Mouse (Mus musculus) MEL (cell line): ENCODE data around the gene Erc2. TPM values are rescaled to one million over a fixed set of nuclear protein-coding genes. Genes with fewer than 3 reads are reported as not detected.

ENCODE experiments used
- DNase-seq: peaks from one replicate; pipeline ENCODE4 v3.0.0; 2011; ENCODE audit warnings: low read depth, low spot score
- H3K27ac ChIP-seq: 2 replicates; pipeline ENCODE4 v1.5.1; 2012; ENCODE audit warnings: low read depth, mild to moderate bottlenecking, control low read depth, low read length, moderate library complexity; ENCODE audit not compliant: control insufficient read depth
- H3K27me3 ChIP-seq, 2 experiments: fragments of 150-350 bp in 1 of 2; sonication (generic) in 1 of 2; 2 replicates each; pipeline ENCODE4 v1.6.1; 2012; ENCODE audit warnings: low read length in 2 of 2, mild to moderate bottlenecking in 2 of 2, improper control_type of control experiment in 1 of 2, moderate library complexity in 1 of 2; ENCODE audit not compliant: insufficient read depth in 2 of 2, control insufficient read depth in 1 of 2
- H3K36me3 ChIP-seq, 2 experiments: 2 replicates each; pipeline ENCODE4 v1.6.1; 2012 to 2014; ENCODE audit warnings: low read length in 2 of 2, improper control_type of control experiment in 1 of 2, inconsistent platforms in 1 of 2, mild to moderate bottlenecking in 1 of 2; ENCODE audit not compliant: insufficient read depth in 2 of 2, control insufficient read depth in 1 of 2
- H3K4me1 ChIP-seq, 2 experiments: fragments of 150-350 bp in 1 of 2; sonication (generic) in 1 of 2; 2 replicates each; pipeline ENCODE4 v1.6.1; 2012; ENCODE audit warnings: low read length in 2 of 2, improper control_type of control experiment in 1 of 2, mild to moderate bottlenecking in 1 of 2; ENCODE audit not compliant: insufficient read depth in 2 of 2, control insufficient read depth in 1 of 2
- H3K4me3 ChIP-seq, 2 experiments: fragments of 150-350 bp in 1 of 2; sonication (generic) in 1 of 2; 2 replicates each; pipeline ENCODE4 v1.5.1; 2012; ENCODE audit warnings: low read depth in 2 of 2, low read length in 2 of 2, mild to moderate bottlenecking in 2 of 2, moderate library complexity in 2 of 2, control low read depth in 1 of 2, improper control_type of control experiment in 1 of 2; ENCODE audit not compliant: control insufficient read depth in 1 of 2, insufficient read depth in 1 of 2
- H3K79me2 ChIP-seq: 2 replicates; pipeline ENCODE4 v1.6.1; 2012; ENCODE audit warnings: mild to moderate bottlenecking, low read length, moderate library complexity; ENCODE audit not compliant: control insufficient read depth, poor library complexity, insufficient read depth
- H3K9ac ChIP-seq: 2 replicates; pipeline ENCODE4 v1.6.1; 2012; ENCODE audit warnings: low read depth, mild to moderate bottlenecking, control low read depth, low read length, moderate library complexity; ENCODE audit not compliant: control insufficient read depth, poor library complexity, severe bottlenecking
- H3K9me3 ChIP-seq: fragments of 150-350 bp; sonication (generic); replicated peaks from 2 replicates; pipeline ENCODE4 v1.6.1; 2012; ENCODE audit warnings: mild to moderate bottlenecking, low read length, improper control_type of control experiment, moderate library complexity; ENCODE audit not compliant: insufficient read depth
- BHLHE40 ChIP-seq: IDR thresholded peaks from 2 replicates; pipeline ENCODE4 v1.6.1; 2012; ENCODE audit warnings: low read depth, mild to moderate bottlenecking, inconsistent platforms, low read length, improper control_type of control experiment, borderline replicate concordance
- GABPA ChIP-seq: IDR thresholded peaks from 2 replicates; pipeline ENCODE4 v1.6.1; 2012; ENCODE audit warnings: low read depth, mild to moderate bottlenecking, inconsistent platforms, low read length, improper control_type of control experiment, moderate library complexity
- GATA1 ChIP-seq: IDR thresholded peaks from 2 replicates; pipeline ENCODE4 v1.6.1; 2011; ENCODE audit warnings: low read depth, low read length, improper control_type of control experiment
- HCFC1 ChIP-seq: IDR thresholded peaks from 2 replicates; pipeline ENCODE4 v1.6.1; 2012; ENCODE audit warnings: low read depth, mild to moderate bottlenecking, inconsistent platforms, low read length, improper control_type of control experiment, moderate library complexity
- JUND ChIP-seq: IDR thresholded peaks from 2 replicates; pipeline ENCODE4 v1.6.1; 2011; ENCODE audit warnings: low read depth, mild to moderate bottlenecking, improper control_type of control experiment, low read length
- KAT2A ChIP-seq: conservative IDR thresholded peaks from 2 replicates; pipeline ENCODE4 v1.6.1; 2012; ENCODE audit warnings: low read depth, low read length, improper control_type of control experiment, inconsistent platforms
- MAFK ChIP-seq: IDR thresholded peaks from 2 replicates; pipeline ENCODE4 v1.6.1; 2011; ENCODE audit warnings: low read depth, mild to moderate bottlenecking, low read length, improper control_type of control experiment, borderline replicate concordance
- MAX ChIP-seq: IDR thresholded peaks from 2 replicates; pipeline ENCODE4 v1.6.1; 2011; ENCODE audit warnings: low read length, improper control_type of control experiment
- MEF2A ChIP-seq: IDR thresholded peaks from 2 replicates; pipeline ENCODE4 v1.6.1; 2014; ENCODE audit warnings: low read depth, mild to moderate bottlenecking, inconsistent platforms, low read length, improper control_type of control experiment; ENCODE audit not compliant: poor library complexity, insufficient replicate concordance, severe bottlenecking; ENCODE audit errors: extremely low read depth
- MYC ChIP-seq: IDR thresholded peaks from 2 replicates; pipeline ENCODE4 v1.6.1; 2011; ENCODE audit warnings: low read depth, mild to moderate bottlenecking, low read length, improper control_type of control experiment, moderate library complexity
- NELFE ChIP-seq: IDR thresholded peaks from 2 replicates; pipeline ENCODE4 v1.6.1; 2011; ENCODE audit warnings: low read depth, low read length, improper control_type of control experiment
- NRF1 ChIP-seq: IDR thresholded peaks from 2 replicates; pipeline ENCODE4 v1.6.1; 2014; ENCODE audit warnings: low read depth, mild to moderate bottlenecking, inconsistent platforms, low read length, improper control_type of control experiment, moderate library complexity; ENCODE audit not compliant: poor library complexity, insufficient read depth, severe bottlenecking
- POLR2A ChIP-seq, 2 experiments: IDR thresholded peaks; 2 replicates each; pipeline ENCODE4 v1.6.1; 2011 to 2012; ENCODE audit warnings: low read length in 2 of 2, mild to moderate bottlenecking in 2 of 2, control low read depth in 1 of 2, improper control_type of control experiment in 1 of 2, low read depth in 1 of 2, moderate library complexity in 1 of 2; ENCODE audit not compliant: control insufficient read depth in 1 of 2, insufficient read depth in 1 of 2, poor library complexity in 1 of 2
- POLR2AphosphoS2 ChIP-seq: IDR thresholded peaks from 2 replicates; pipeline ENCODE4 v1.6.1; 2011; ENCODE audit warnings: low read length, improper control_type of control experiment
- POLR2AphosphoS5 ChIP-seq: IDR thresholded peaks from 2 replicates; pipeline ENCODE4 v1.6.1; 2012; ENCODE audit warnings: low read depth, borderline replicate concordance, mild to moderate bottlenecking, inconsistent platforms, low read length, moderate library complexity, mixed read lengths
- RAD21 ChIP-seq: IDR thresholded peaks from 2 replicates; pipeline ENCODE4 v1.6.1; 2011; ENCODE audit warnings: mild to moderate bottlenecking, low read depth, low read length, improper control_type of control experiment
- RCOR1 ChIP-seq: IDR thresholded peaks from 2 replicates; pipeline ENCODE4 v1.6.1; 2012; ENCODE audit warnings: low read depth, mild to moderate bottlenecking, inconsistent platforms, low read length, improper control_type of control experiment
- TAL1 ChIP-seq: IDR thresholded peaks from 2 replicates; pipeline ENCODE4 v1.6.1; 2012; ENCODE audit warnings: mild to moderate bottlenecking, inconsistent platforms, low read length, moderate library complexity, mixed read lengths
- TCF12 ChIP-seq: IDR thresholded peaks from 2 replicates; pipeline ENCODE4 v1.6.1; 2014; ENCODE audit warnings: low read depth, mild to moderate bottlenecking, inconsistent platforms, low read length, improper control_type of control experiment, moderate library complexity
- UBTF ChIP-seq: IDR thresholded peaks from 2 replicates; pipeline ENCODE4 v1.6.1; 2012; ENCODE audit warnings: low read depth, mild to moderate bottlenecking, inconsistent platforms, low read length, improper control_type of control experiment, moderate library complexity, borderline replicate concordance; ENCODE audit not compliant: insufficient read depth
- ZKSCAN1 ChIP-seq: IDR thresholded peaks from 2 replicates; pipeline ENCODE4 v1.6.1; 2012; ENCODE audit warnings: low read depth, mild to moderate bottlenecking, inconsistent platforms, low read length, improper control_type of control experiment, moderate library complexity
- ZMIZ1 ChIP-seq: IDR thresholded peaks from 2 replicates; pipeline ENCODE4 v1.6.1; 2012; ENCODE audit warnings: low read depth, mild to moderate bottlenecking, inconsistent platforms, low read length, improper control_type of control experiment, moderate library complexity
- ZNF384 ChIP-seq: IDR thresholded peaks from 2 replicates; pipeline ENCODE4 v1.6.1; 2012; ENCODE audit warnings: low read depth, mild to moderate bottlenecking, inconsistent platforms, low read length, improper control_type of control experiment
- polyA plus RNA-seq, 2 experiments: library from polyadenylated mRNA; stranded (reverse) in 1 of 2; unstranded in 1 of 2; fragments of >175 nt in 1 of 2; fragments of >200 nt in 1 of 2; gene quantifications; 2 replicates each; pipeline versions ENCODE4 v1.2.1 to v1.2.4; 2012; ENCODE audit warnings: low replicate concordance in 2 of 2, low read depth in 1 of 2; ENCODE audit not compliant: insufficient read length in 2 of 2, insufficient read depth in 1 of 2, missing spikeins in 1 of 2
- total RNA-seq: library from RNA; depleted of rRNA; stranded (reverse); fragments of 300-350 nt; gene quantifications from 2 replicates; pipeline ENCODE4 v1.2.3, GENCODE M21; 2012

Erc2 gene
- total and polyA plus RNA-seq, 3 experiments: not detected

- no peaks in the 10 kb centered on the region for H3K79me2 ChIP-seq
- H3K9me3 ChIP-seq: no peaks in the 10 kb centered on the region
- no peak for DNase-seq
- H3K4me1 ChIP-seq: no peaks in the 10 kb centered on the region
- TF ChIP-seq KAT2A (no peak), HCFC1 (no peak), ZNF384 (no peak), RCOR1 (no peak), MEF2A (no peak), MYC (no peak), MAX (no peak), GABPA (no peak), GATA1 (no peak), POLR2AphosphoS2 (no peak), UBTF (no peak)
- TF ChIP-seq, all 39 proteins: peak for 0
- H3K27me3 ChIP-seq: no peaks in the 10 kb centered on the region
- H3K9ac ChIP-seq: no peak overlapping the region
- H3K4me3 ChIP-seq: no peak overlapping the region
- no peak overlapping the region for H3K27ac ChIP-seq
- no peaks in the 10 kb centered on the region for H3K36me3 ChIP-seq
Observed at GRCm38 (mm10) chr14:28412252-28412995, 790.2 kb downstream of the Erc2 start.

GRCm38 (mm10) chr14:28413516-28413915 is 791.3 kb downstream of the Erc2 start:
- H3K9ac ChIP-seq: no peak overlapping the region
- no peak for TF ChIP-seq MEF2A
- no peak for TF ChIP-seq RCOR1
- no peak for TF ChIP-seq MYC
- TF ChIP-seq JUND: no peak
- no peak for TF ChIP-seq NELFE
- no peak for TF ChIP-seq MAFK
- no peak for TF ChIP-seq BHLHE40
- TF ChIP-seq ZMIZ1: no peak
- TF ChIP-seq RAD21: no peak
- no peak for TF ChIP-seq TAL1
- no peak for TF ChIP-seq ZKSCAN1
- no peak for TF ChIP-seq TCF12
- no peak for TF ChIP-seq NRF1
- TF ChIP-seq POLR2AphosphoS5: no peak
- no peak for TF ChIP-seq HCFC1
- no peak for TF ChIP-seq MAX
- TF ChIP-seq GATA1: no peak
- no peak for TF ChIP-seq POLR2A (IDR thresholded peaks at IDR 0.05; ENCODE audit: control insufficient read depth in 1 of 2, insufficient read depth in 1 of 2, low read depth in 1 of 2, low read length in 2 of 2, poor library complexity in 1 of 2)
- no peak overlapping the region for H3K4me3 ChIP-seq
- H3K9me3 ChIP-seq: no peaks in the 10 kb centered on the region
- H3K36me3 ChIP-seq: no peaks in the 10 kb centered on the region
- no peak overlapping the region for H3K27ac ChIP-seq
- DNase-seq: no peak
- H3K27me3 ChIP-seq: no peaks in the 10 kb centered on the region
- H3K79me2 ChIP-seq: no peaks in the 10 kb centered on the region
- H3K4me1 ChIP-seq: no peaks in the 10 kb centered on the region
